Mouse (Mus musculus) midbrain, postnatal 0 days (tissue): ENCODE measurements around the gene AW549877. TPM values are rescaled to one million over a fixed set of nuclear protein-coding genes. Genes with fewer than 3 reads are reported as not detected.

Experiments
- ATAC-seq: fragments of 200-750 bp; cut with Nextera tagmentation; 2 replicates; pipeline ENCODE4 v1.8.0; 2017; ENCODE audit warnings: moderate number of reproducible peaks, mild to moderate bottlenecking, moderate TSS enrichment, moderate library complexity; ENCODE audit not compliant: low FRiP score
- DNase-seq: peaks from one replicate; pipeline ENCODE4 v3.0.0-alpha.2; 2015; ENCODE audit warnings: low spot score
- H3K27ac ChIP-seq: fragments of 300-500 bp; sonication (generic); 2 replicates; pipeline ENCODE4 v1.5.1; 2014; ENCODE audit warnings: low read depth, mild to moderate bottlenecking, low read length, mixed read lengths
- H3K27me3 ChIP-seq: fragments of 300-500 bp; sonication (generic); 2 replicates; pipeline ENCODE4 v1.6.1; 2014; ENCODE audit warnings: low read length, control low read depth, mixed read lengths; ENCODE audit not compliant: insufficient read depth
- H3K36me3 ChIP-seq: fragments of 300-500 bp; sonication (generic); 2 replicates; pipeline ENCODE4 v1.6.1; 2014; ENCODE audit warnings: low read length, control low read depth, mixed read lengths; ENCODE audit not compliant: insufficient read depth
- H3K4me1 ChIP-seq: fragments of 300-500 bp; sonication (generic); 2 replicates; pipeline ENCODE4 v1.6.1; 2014; ENCODE audit warnings: mild to moderate bottlenecking, control low read depth, antibody characterized with exemption, low read length, mixed read lengths; ENCODE audit not compliant: insufficient read depth
- H3K4me2 ChIP-seq: fragments of 300-500 bp; sonication (generic); 2 replicates; pipeline ENCODE4 v1.6.1; 2014; ENCODE audit warnings: low read depth, mild to moderate bottlenecking, low read length, mixed read lengths; ENCODE audit not compliant: poor library complexity, severe bottlenecking
- H3K4me3 ChIP-seq: fragments of 300-500 bp; sonication (generic); 2 replicates; pipeline ENCODE4 v1.5.1; 2014; ENCODE audit warnings: low read depth, mild to moderate bottlenecking, low read length, moderate library complexity
- H3K9ac ChIP-seq: fragments of 300-500 bp; sonication (generic); replicated peaks from 2 replicates; pipeline ENCODE4 v1.6.1; 2014; ENCODE audit warnings: mild to moderate bottlenecking, low read length, moderate library complexity, mixed read lengths; ENCODE audit not compliant: poor library complexity, severe bottlenecking
- H3K9me3 ChIP-seq: fragments of 300-500 bp; sonication (generic); 2 replicates; pipeline ENCODE4 v1.6.1; 2016; ENCODE audit warnings: low read length, control low read depth
- CTCF ChIP-seq: IDR thresholded peaks from 2 replicates; pipeline ENCODE4 v1.5.1; 2016; ENCODE audit warnings: antibody characterized with exemption, mild to moderate bottlenecking
- WGBS: fragments of 180-500 bp; shearing (Covaris S2); extraction: QIAGEN DNeasy Blood & Tissue Kit; methylation state at CpG from one replicate; pipeline ENCODE4 v1.1.7; 2014; 5-methylcytosine and 5-hydroxymethylcytosine counted together
- polyA plus RNA-seq: library from polyadenylated mRNA; unstranded; fragments of >200 nt; fragmentation: Nextera tagmentation; extraction: Ambion mirVana; gene quantifications from 2 replicates; pipeline ENCODE4 v1.2.1, GENCODE M21; 2015
- total RNA-seq: library from RNA; depleted of rRNA; stranded (reverse); fragments of >200 nt; gene quantifications from 2 replicates; pipeline ENCODE4 v1.2.3, GENCODE M21; 2014

Gene AW549877
- total and polyA plus RNA-seq, 2 experiments from 2014 or later = 25.4 to 36.9 TPM

DNA sequence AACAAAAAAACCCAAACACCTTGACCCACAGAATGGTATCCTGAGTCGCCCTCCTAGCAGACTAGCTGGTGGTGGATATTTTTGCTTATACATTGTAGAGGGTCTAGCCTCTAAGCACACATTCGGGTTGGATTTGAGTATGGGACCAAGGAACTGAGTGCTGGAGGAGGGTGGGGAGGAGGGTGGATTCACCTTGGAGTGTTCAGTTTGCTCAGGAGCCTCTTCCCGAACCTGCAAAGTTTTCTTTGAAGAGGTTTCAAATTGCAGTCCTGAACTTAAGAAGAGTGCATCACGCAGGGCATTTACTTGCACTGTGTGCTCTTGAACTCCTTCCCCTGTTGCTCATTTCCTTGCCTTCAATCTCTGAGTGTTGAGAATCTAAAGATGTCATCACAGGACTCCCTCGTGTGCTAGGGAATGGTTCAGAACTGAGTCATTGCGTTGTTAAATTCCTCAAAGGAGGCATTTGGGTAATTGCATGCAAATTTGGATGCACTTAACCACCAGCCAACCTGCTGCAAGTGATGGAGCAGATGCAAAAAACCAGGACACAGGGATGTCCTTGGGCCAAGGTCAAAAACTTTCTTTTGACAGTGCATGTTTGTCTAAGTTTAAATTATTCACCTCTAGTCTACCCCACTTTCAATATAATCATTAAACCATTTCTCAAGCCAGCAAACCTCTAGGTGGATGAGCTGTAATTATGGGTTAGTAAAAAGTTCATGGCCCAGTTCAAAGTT is 32.3 kb upstream of the AW549877 start:
- H3K9me3 ChIP-seq = no peaks in the 10 kb centered on the region
- peak overlapping the region; percentile 88; the same call in 1 of the 2 replicates for H3K9ac ChIP-seq
- no peaks in the 10 kb centered on the region for H3K27me3 ChIP-seq
- ATAC-seq (no peak), DNase-seq (peak; percentile 1)
- peak overlapping the region; percentile 97 for H3K27ac ChIP-seq
- 13% methylated on average over 6 of the region's 6 CpGs for WGBS
- no peak for TF ChIP-seq CTCF
- H3K4me3 ChIP-seq = peak overlapping the region; percentile 80
- peaks cover 7% of the 10 kb centered on the region; the same call in 1 of the 2 replicates for H3K4me1 ChIP-seq
- peaks cover 3% of the 10 kb centered on the region; the same call in 1 of the 2 replicates for H3K36me3 ChIP-seq
- H3K4me2 ChIP-seq = peak overlapping the region; percentile 51

DNA sequence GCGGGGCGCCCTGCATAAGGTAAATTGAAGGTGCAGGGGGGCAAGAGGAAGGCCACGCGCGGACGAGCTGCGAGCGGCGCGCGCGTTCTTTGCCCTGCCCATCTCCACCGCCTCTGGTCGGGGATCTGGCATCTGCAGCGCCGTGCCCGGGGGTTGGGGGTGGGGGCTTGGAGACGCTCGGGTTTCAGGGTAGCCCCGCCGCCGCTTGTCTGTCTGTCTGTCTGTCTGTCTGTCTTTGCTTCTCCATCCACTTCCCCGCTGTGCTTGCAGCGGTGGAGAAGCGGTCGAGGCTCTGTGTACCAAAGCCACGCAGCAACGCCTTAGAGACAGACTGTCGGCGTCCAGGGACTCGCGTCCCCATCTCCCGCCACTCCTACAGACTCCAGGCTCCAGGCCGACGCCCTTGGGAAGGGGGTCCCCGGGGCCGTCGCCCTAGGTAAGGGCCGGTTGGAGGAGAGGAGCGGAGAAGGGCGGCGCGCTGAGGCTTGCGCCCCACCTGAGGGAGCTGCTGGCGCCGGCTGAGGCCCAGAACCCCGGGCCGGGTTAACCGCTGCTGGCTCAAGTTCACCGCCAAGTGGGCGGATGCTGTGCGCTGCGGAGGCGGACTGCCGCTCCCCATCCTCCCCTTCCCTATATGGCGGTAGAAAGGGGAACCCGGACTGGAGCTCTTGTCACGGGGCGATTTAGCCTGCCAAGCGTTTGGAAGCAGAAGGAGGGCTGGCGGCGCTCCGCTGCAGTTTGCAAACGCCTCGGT is 31.5 kb upstream of the AW549877 start:
- peak overlapping the region; percentile 51 for H3K4me2 ChIP-seq
- H3K36me3 ChIP-seq = peaks cover under 1% of the 10 kb centered on the region; the same call in 1 of the 2 replicates
- peak overlapping the region; percentile 88 for H3K9ac ChIP-seq
- no peaks in the 10 kb centered on the region for H3K9me3 ChIP-seq
- H3K27ac ChIP-seq = peak overlapping the region; percentile 97
- DNase-seq (peak; percentile 91), ATAC-seq (peak; percentile 84)
- peak overlapping the region; percentile 80 for H3K4me3 ChIP-seq
- peak; percentile 39 for TF ChIP-seq CTCF
- peaks cover 7% of the 10 kb centered on the region; the same call in 1 of the 2 replicates for H3K4me1 ChIP-seq
- WGBS = 0% methylated on average over 62 of the region's 65 CpGs
- no peaks in the 10 kb centered on the region for H3K27me3 ChIP-seq

GRCm38 (mm10) chr15:4026231-4026773 is 30.8 kb upstream of the AW549877 start, which contains the start of gene Oxct1:
TSS of gene Oxct1 (plus strand) at chr15:4026383.
- Histone ChIP-seq H3K4me2 (peak within 1 kb of the TSS; percentile 51), H3K27ac (peak within 1 kb of the TSS; percentile 97), H3K36me3 (no peaks in the 10 kb centered on the region), H3K27me3 (no peaks in the 10 kb centered on the region), H3K9ac (peak within 1 kb of the TSS; percentile 88), H3K4me1 (peaks cover 7% of the 10 kb centered on the region; the same call in 1 of the 2 replicates), H3K9me3 (no peaks in the 10 kb centered on the region), H3K4me3 (peak within 1 kb of the TSS; percentile 80)
- peak; percentile 95 for ATAC-seq
- peak; percentile 68 for TF ChIP-seq CTCF
- 0% methylated on average over 37 of the region's 45 CpGs for WGBS
- peak; percentile 96 for DNase-seq

GRCm38 (mm10) chr15:4025508-4025904 is 30.0 kb upstream of the AW549877 start:
- Histone ChIP-seq H3K4me1 (peaks cover 7% of the 10 kb centered on the region; the same call in 1 of the 2 replicates), H3K36me3 (no peaks in the 10 kb centered on the region), H3K4me3 (peak overlapping the region; percentile 80; the same call in 1 of the 2 replicates), H3K4me2 (peak overlapping the region; percentile 51), H3K27ac (peak overlapping the region; percentile 97; the same call in 1 of the 2 replicates), H3K9me3 (no peaks in the 10 kb centered on the region), H3K27me3 (no peaks in the 10 kb centered on the region), H3K9ac (no peak overlapping the region; the same call in 1 of the 2 replicates)
- no peak for TF ChIP-seq CTCF
- WGBS = 38% methylated on average over 11 of the region's 11 CpGs
- no peak for ATAC-seq
- DNase-seq = no peak

DNA sequence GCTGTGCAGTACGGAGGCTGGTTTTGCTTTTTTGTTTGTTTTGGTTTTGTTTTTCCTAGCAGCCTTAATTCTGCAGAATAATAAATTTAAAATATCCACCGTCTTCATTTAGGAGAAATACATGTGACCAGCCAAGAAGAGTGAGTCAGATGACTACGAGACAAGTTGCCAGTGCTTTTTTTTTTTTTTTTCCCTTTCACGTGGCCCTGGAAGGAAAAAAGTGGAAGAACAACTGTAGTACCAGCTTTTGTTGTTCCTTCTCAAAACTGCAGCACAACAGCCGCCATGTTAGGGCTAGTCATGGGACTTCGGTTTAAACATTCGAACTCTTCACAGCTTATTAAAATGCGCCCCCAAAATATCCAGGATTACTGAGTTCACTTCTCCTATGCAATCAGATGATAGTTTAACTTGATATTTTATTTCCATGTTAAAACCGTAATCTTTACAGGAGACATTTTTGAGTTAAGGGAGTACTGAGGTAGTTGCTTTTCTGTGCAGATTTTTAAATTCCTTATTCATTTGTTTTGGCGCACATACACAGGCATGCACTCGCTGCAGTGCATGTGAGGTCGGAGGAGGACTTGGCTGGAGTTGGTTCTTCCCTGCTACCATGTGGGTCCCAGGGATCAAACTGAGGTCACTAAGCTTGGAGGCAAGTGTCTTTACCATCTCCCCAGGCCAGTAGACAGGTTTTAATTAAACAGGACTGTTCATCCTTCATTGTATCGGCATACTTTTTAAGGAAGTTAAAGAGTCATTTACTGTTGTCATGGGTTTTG is 29.4 kb upstream of the AW549877 start:
- ATAC-seq (no peak), DNase-seq (no peak)
- Histone ChIP-seq H3K4me1 (peaks cover 7% of the 10 kb centered on the region; the same call in 1 of the 2 replicates), H3K27ac (no peak overlapping the region), H3K36me3 (no peaks in the 10 kb centered on the region), H3K4me2 (no peak overlapping the region), H3K9me3 (no peaks in the 10 kb centered on the region), H3K27me3 (no peaks in the 10 kb centered on the region), H3K4me3 (no peak overlapping the region), H3K9ac (no peak overlapping the region)
- WGBS = 76% methylated on average over 13 of the region's 13 CpGs
- TF ChIP-seq CTCF = no peak
